Mouse (Mus musculus): ENCODE results near the gene Cd300lg. TPM values are rescaled to one million over a fixed set of nuclear protein-coding genes. Genes with fewer than 3 reads are reported as not detected.

The Cd300lg gene
- total and polyA plus RNA-seq, 3 experiments, result not detected

DNA sequence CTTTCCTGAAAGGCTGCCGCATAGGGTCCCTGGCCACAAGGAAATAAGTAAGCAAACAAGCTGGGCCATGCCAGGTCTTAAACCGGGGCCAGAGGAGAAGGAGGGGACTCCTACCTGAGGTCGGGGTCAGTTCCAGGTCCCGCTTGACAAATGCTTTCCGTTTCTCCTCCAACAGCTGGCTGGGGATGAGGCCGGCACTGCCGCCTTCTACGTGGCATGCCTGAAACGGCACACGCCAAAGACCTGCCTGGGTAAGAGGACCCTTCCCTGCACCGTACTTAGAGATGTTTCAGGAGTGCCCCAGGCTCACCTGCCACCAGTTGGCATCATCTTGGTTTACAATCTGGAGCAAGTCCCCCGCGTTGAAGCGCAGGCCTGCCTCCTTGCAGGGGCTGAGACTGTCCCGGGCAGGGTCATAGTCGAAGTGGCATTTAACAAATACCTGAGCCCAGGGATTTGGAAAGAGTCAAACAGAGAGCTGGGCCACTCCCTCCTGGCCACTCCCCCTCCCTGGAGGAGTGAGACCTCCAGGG lies 20.7 kb downstream of the Cd300lg start:
- no peaks in the 10 kb centered on the region for H3K36me3 ChIP-seq (replicated peaks in 1 of 2; ENCODE audit: control insufficient read depth in 1 of 2, insufficient read depth in 1 of 2, low read length in 1 of 2)
- no peak overlapping the region for H3K4me3 ChIP-seq (replicated peaks in 1 of 3; ENCODE audit: low read depth in 2 of 3, low read length in 2 of 3, poor library complexity in 1 of 3)
- H3K79me2 ChIP-seq (replicated peaks; ENCODE audit: control insufficient read depth, extremely low read depth, insufficient read depth, poor library complexity, severe bottlenecking), result no peaks in the 10 kb centered on the region
- H3K9ac ChIP-seq (ENCODE audit: insufficient read depth, low read depth), result no peak overlapping the region
- TF ChIP-seq GABPA (IDR thresholded peaks at IDR 0.05; ENCODE audit: insufficient replicate concordance, low read depth, low read length) (no peak), IRF4 (IDR thresholded peaks at IDR 0.05; ENCODE audit: low read depth, low read length) (no peak), MAX (IDR thresholded peaks at IDR 0.05; ENCODE audit: low read length) (no peak), KAT2A (IDR thresholded peaks at IDR 0.05; ENCODE audit: insufficient replicate concordance, low read length) (no peak), E2F4 (IDR thresholded peaks at IDR 0.05; ENCODE audit: insufficient replicate concordance, low read depth, low read length) (no peak), MEF2A (IDR thresholded peaks at IDR 0.05; ENCODE audit: borderline replicate concordance, low read depth, low read length) (no peak)
- no peaks in the 10 kb centered on the region for H3K9me3 ChIP-seq (replicated peaks; ENCODE audit: low read length)
- in situ Hi-C loops (cut with MboI; ENCODE audit: low pct_ligation_motif_present, low pct_unique_long_range_greater_than_20kb, low sequenced_read_pairs), result loop anchor here (5.0 kb wide), 1 partner anchor 35 kb away; no protein-coding TSS in a partner anchor
- no peak for DNase-seq (ENCODE audit: extremely low read depth)
- H3K27ac ChIP-seq (ENCODE audit: insufficient read depth, low read depth), result no peak overlapping the region
- H3K27me3 ChIP-seq (replicated peaks), result peaks cover 60% of the 10 kb centered on the region
- dilution Hi-C loops (cut with MboI; ENCODE audit: extremely low pct_ligation_motif_present, extremely low pct_unique_long_range_greater_than_20kb, low sequenced_read_pairs), result no loop called here
- H3K4me2 ChIP-seq (ENCODE audit: insufficient read depth, low read depth, poor library complexity, severe bottlenecking), result no peak overlapping the region
- no peaks in the 10 kb centered on the region for H3K4me1 ChIP-seq (ENCODE audit: control insufficient read depth in 1 of 2, insufficient read depth in 2 of 2)

DNA sequence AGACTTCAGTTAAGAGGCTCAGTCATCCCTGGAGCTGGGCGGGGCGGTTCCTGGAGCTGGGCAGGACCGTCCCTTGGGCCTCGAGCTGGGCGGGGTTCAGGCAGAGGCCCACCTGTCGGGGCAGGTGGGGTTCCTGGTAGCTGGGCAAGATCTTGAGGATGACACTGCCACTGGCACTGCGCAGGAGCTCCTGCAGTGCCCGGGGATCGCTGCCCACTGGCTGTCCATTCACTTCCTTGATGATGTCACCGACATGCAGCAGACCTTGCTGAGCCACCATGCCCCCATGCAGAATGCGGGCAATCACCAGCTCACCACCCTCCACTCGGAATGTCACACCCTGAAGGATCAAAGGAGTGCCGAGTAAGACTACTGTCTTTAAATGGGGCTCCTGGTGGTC lies 21.8 kb downstream of the Cd300lg start:
- Histone ChIP-seq H3K27me3 (replicated peaks) (peaks cover 54% of the 10 kb centered on the region), H3K9ac (ENCODE audit: insufficient read depth, low read depth) (no peak overlapping the region), H3K79me2 (replicated peaks; ENCODE audit: control insufficient read depth, extremely low read depth, insufficient read depth, poor library complexity, severe bottlenecking) (no peaks in the 10 kb centered on the region), H3K9me3 (replicated peaks; ENCODE audit: low read length) (no peaks in the 10 kb centered on the region), H3K4me2 (ENCODE audit: insufficient read depth, low read depth, poor library complexity, severe bottlenecking) (no peak overlapping the region), H3K27ac (ENCODE audit: insufficient read depth, low read depth) (no peak overlapping the region), H3K36me3 (replicated peaks in 1 of 2; ENCODE audit: control insufficient read depth in 1 of 2, insufficient read depth in 1 of 2, low read length in 1 of 2) (no peaks in the 10 kb centered on the region), H3K4me1 (ENCODE audit: control insufficient read depth in 1 of 2, insufficient read depth in 2 of 2) (no peaks in the 10 kb centered on the region), H3K4me3 (replicated peaks in 1 of 3; ENCODE audit: low read depth in 2 of 3, low read length in 2 of 3, poor library complexity in 1 of 3) (no peak overlapping the region)
- dilution Hi-C loops (cut with MboI; ENCODE audit: extremely low pct_ligation_motif_present, extremely low pct_unique_long_range_greater_than_20kb, low sequenced_read_pairs), result no loop called here
- no peak for DNase-seq (ENCODE audit: extremely low read depth)
- in situ Hi-C loops (cut with MboI; ENCODE audit: low pct_ligation_motif_present, low pct_unique_long_range_greater_than_20kb, low sequenced_read_pairs), result loop anchor here (5.0 kb wide), 1 partner anchor 34 kb away; no protein-coding TSS in a partner anchor
- no peak for TF ChIP-seq HCFC1 (IDR thresholded peaks at IDR 0.05; ENCODE audit: low read depth, low read length)
- no peak for TF ChIP-seq MYC (IDR thresholded peaks at IDR 0.05; ENCODE audit: low read depth, low read length)
- no peak for TF ChIP-seq ETS1 (conservative IDR thresholded peaks at IDR 0.05; ENCODE audit: low read depth, low read length)
- TF ChIP-seq CHD2 (IDR thresholded peaks at IDR 0.05; ENCODE audit: low read length), result no peak
- TF ChIP-seq ZC3H11A (IDR thresholded peaks at IDR 0.05; ENCODE audit: low read depth, low read length), result no peak
- TF ChIP-seq IRF4 (IDR thresholded peaks at IDR 0.05; ENCODE audit: low read depth, low read length), result no peak
- TF ChIP-seq ZNF384 (IDR thresholded peaks at IDR 0.05; ENCODE audit: low read depth, low read length), result no peak
- TF ChIP-seq JUN (IDR thresholded peaks at IDR 0.05; ENCODE audit: insufficient read depth, low read depth, low read length), result no peak
- no peak for TF ChIP-seq EP300 (IDR thresholded peaks at IDR 0.05; ENCODE audit: low read length)
- no peak for TF ChIP-seq POLR2A (IDR thresholded peaks at IDR 0.05; ENCODE audit: low read depth, low read length)
- no peak for TF ChIP-seq UBTF (IDR thresholded peaks at IDR 0.05; ENCODE audit: low read depth, low read length)
- TF ChIP-seq MXI1 (IDR thresholded peaks at IDR 0.05; ENCODE audit: low read depth, low read length), result no peak
- no peak for TF ChIP-seq USF1 (IDR thresholded peaks at IDR 0.05; ENCODE audit: low read depth, low read length)
